Mouse (Mus musculus): ENCODE results near the gene Fam124a. TPM values are rescaled to one million over a fixed set of nuclear protein-coding genes. Genes with fewer than 3 reads are reported as not detected.

Gene Fam124a
- total RNA-seq, 1 experiment: 1.7 TPM

- TF ChIP-seq HCFC1 (IDR thresholded peaks at IDR 0.05; ENCODE audit: borderline replicate concordance, insufficient read depth, low read length): no peak
- no peak for TF ChIP-seq ZNF384 (IDR thresholded peaks at IDR 0.05; ENCODE audit: low read depth, low read length)
- no peak for TF ChIP-seq CHD2 (IDR thresholded peaks at IDR 0.05; ENCODE audit: low read depth, low read length)
- TF ChIP-seq MAFK (IDR thresholded peaks at IDR 0.05; ENCODE audit: insufficient read depth, low read depth, low read length): no peak
- no peak for TF ChIP-seq ZC3H11A (IDR thresholded peaks at IDR 0.05; ENCODE audit: borderline replicate concordance, low read depth, low read length)
- Histone ChIP-seq H3K9me3 (ENCODE audit: control insufficient read depth, insufficient read depth, low read depth, low read length) (no peaks in the 10 kb centered on the region), H3K27ac (ENCODE audit: insufficient read depth, low read depth, low read length, poor library complexity, severe bottlenecking) (no peak overlapping the region), H3K36me3 (ENCODE audit: control insufficient read depth, insufficient read depth, low read length, poor library complexity, severe bottlenecking) (no peaks in the 10 kb centered on the region), H3K4me1 (ENCODE audit: control insufficient read depth in 2 of 2, insufficient read depth in 2 of 2, low read length in 2 of 2, poor library complexity in 1 of 2) (no peaks in the 10 kb centered on the region; a peak in 1 of 4 replicates), H3K9ac (ENCODE audit: insufficient read depth, low read depth, low read length, poor library complexity, severe bottlenecking) (no peak overlapping the region), H3K4me3 (ENCODE audit: insufficient read depth in 1 of 2, low read depth in 1 of 2, low read length in 2 of 2, poor library complexity in 1 of 2, severe bottlenecking in 1 of 2) (no peak overlapping the region)
- DNase-seq (ENCODE audit: low read depth, low spot score): peak; percentile 78
- in situ Hi-C loops (cut with MboI; ENCODE audit: low sequenced_read_pairs in 2 of 2, unreplicated experiment in 2 of 2): no loop called here
Measured at GRCm38 (mm10) chr14:62580945-62581344, 25.4 kb downstream of the Fam124a start.

DNA sequence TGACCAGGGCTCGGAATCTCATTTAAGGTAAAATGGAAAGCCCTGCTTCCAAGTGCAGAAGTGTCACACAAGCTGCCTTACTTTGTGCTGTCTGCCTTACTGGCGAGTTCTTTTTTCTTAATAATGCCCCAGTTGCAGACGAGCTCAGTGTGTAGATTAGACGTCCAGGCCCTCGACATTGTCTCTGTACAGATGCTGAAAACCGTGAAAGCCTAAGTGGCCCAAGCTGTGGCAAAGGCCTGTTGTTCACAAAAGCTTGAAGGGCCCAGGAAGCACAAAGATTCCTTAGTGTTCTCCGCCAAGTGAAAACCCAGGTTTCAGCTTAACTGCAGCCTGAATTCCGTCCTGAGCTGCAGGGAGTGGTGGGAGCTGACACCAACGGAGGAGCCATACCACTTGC is 26.2 kb downstream of the Fam124a start:
- no peaks in the 10 kb centered on the region for H3K36me3 ChIP-seq (ENCODE audit: control insufficient read depth, insufficient read depth, low read length, poor library complexity, severe bottlenecking)
- no peak overlapping the region for H3K9ac ChIP-seq (ENCODE audit: insufficient read depth, low read depth, low read length, poor library complexity, severe bottlenecking)
- H3K27ac ChIP-seq (ENCODE audit: insufficient read depth, low read depth, low read length, poor library complexity, severe bottlenecking): no peak overlapping the region
- no peak for TF ChIP-seq ZC3H11A (IDR thresholded peaks at IDR 0.05; ENCODE audit: borderline replicate concordance, low read depth, low read length)
- TF ChIP-seq CHD2 (IDR thresholded peaks at IDR 0.05; ENCODE audit: low read depth, low read length): no peak
- TF ChIP-seq ZNF384 (IDR thresholded peaks at IDR 0.05; ENCODE audit: low read depth, low read length): no peak
- TF ChIP-seq MAFK (IDR thresholded peaks at IDR 0.05; ENCODE audit: insufficient read depth, low read depth, low read length): no peak
- no peak for TF ChIP-seq HCFC1 (IDR thresholded peaks at IDR 0.05; ENCODE audit: borderline replicate concordance, insufficient read depth, low read length)
- in situ Hi-C loops (cut with MboI; ENCODE audit: low sequenced_read_pairs in 2 of 2, unreplicated experiment in 2 of 2): no loop called here
- no peak for DNase-seq (ENCODE audit: low read depth, low spot score)
- no peak overlapping the region for H3K4me3 ChIP-seq (ENCODE audit: insufficient read depth in 1 of 2, low read depth in 1 of 2, low read length in 2 of 2, poor library complexity in 1 of 2, severe bottlenecking in 1 of 2)
- no peaks in the 10 kb centered on the region for H3K9me3 ChIP-seq (ENCODE audit: control insufficient read depth, insufficient read depth, low read depth, low read length)
- no peaks in the 10 kb centered on the region; a peak in 1 of 4 replicates for H3K4me1 ChIP-seq (ENCODE audit: control insufficient read depth in 2 of 2, insufficient read depth in 2 of 2, low read length in 2 of 2, poor library complexity in 1 of 2)

- Histone ChIP-seq H3K36me3 (ENCODE audit: control insufficient read depth, insufficient read depth, low read length, poor library complexity, severe bottlenecking) (no peaks in the 10 kb centered on the region), H3K9ac (ENCODE audit: insufficient read depth, low read depth, low read length, poor library complexity, severe bottlenecking) (no peak overlapping the region), H3K4me1 (ENCODE audit: control insufficient read depth in 2 of 2, insufficient read depth in 2 of 2, low read length in 2 of 2, poor library complexity in 1 of 2) (no peaks in the 10 kb centered on the region; a peak in 2 of 4 replicates), H3K9me3 (ENCODE audit: control insufficient read depth, insufficient read depth, low read depth, low read length) (no peaks in the 10 kb centered on the region), H3K4me3 (ENCODE audit: insufficient read depth in 1 of 2, low read depth in 1 of 2, low read length in 2 of 2, poor library complexity in 1 of 2, severe bottlenecking in 1 of 2) (no peak overlapping the region), H3K27ac (ENCODE audit: insufficient read depth, low read depth, low read length, poor library complexity, severe bottlenecking) (no peak overlapping the region)
- no peak for TF ChIP-seq MAFK (IDR thresholded peaks at IDR 0.05; ENCODE audit: insufficient read depth, low read depth, low read length)
- no peak for TF ChIP-seq ZC3H11A (IDR thresholded peaks at IDR 0.05; ENCODE audit: borderline replicate concordance, low read depth, low read length)
- TF ChIP-seq ZNF384 (IDR thresholded peaks at IDR 0.05; ENCODE audit: low read depth, low read length): no peak
- no peak for TF ChIP-seq HCFC1 (IDR thresholded peaks at IDR 0.05; ENCODE audit: borderline replicate concordance, insufficient read depth, low read length)
- TF ChIP-seq CHD2 (IDR thresholded peaks at IDR 0.05; ENCODE audit: low read depth, low read length): no peak
- in situ Hi-C loops (cut with MboI; ENCODE audit: low sequenced_read_pairs in 2 of 2, unreplicated experiment in 2 of 2): no loop called here
- no peak for DNase-seq (ENCODE audit: low read depth, low spot score)
Measured at GRCm38 (mm10) chr14:62584637-62585036, 29.1 kb downstream of the Fam124a start.

DNA sequence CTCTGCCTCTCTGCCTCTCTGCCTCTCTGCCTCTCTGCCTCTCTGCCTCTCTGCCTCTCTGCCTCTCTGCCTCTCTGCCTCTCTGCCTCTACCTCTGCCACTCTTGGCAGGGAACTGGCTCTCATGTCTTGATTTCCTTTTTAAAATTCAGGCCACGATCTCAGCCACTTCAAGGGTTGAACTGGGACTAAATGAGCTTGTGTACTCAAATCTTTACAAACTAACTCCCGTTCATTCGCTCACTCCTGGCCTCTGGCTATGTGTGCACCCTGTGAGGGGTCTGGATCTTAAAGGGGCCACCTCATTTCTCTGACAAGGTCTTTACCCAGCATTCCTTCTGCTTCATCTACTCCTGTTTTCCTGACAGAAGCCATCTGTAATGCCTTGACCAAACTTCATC is 29.8 kb downstream of the Fam124a start:
- in situ Hi-C loops (cut with MboI; ENCODE audit: low sequenced_read_pairs in 2 of 2, unreplicated experiment in 2 of 2): no loop called here
- Histone ChIP-seq H3K27ac (ENCODE audit: insufficient read depth, low read depth, low read length, poor library complexity, severe bottlenecking) (no peak overlapping the region), H3K36me3 (ENCODE audit: control insufficient read depth, insufficient read depth, low read length, poor library complexity, severe bottlenecking) (no peaks in the 10 kb centered on the region), H3K4me1 (ENCODE audit: control insufficient read depth in 2 of 2, insufficient read depth in 2 of 2, low read length in 2 of 2, poor library complexity in 1 of 2) (no peaks in the 10 kb centered on the region; a peak in 2 of 4 replicates), H3K9ac (ENCODE audit: insufficient read depth, low read depth, low read length, poor library complexity, severe bottlenecking) (no peak overlapping the region), H3K9me3 (ENCODE audit: control insufficient read depth, insufficient read depth, low read depth, low read length) (no peaks in the 10 kb centered on the region), H3K4me3 (ENCODE audit: insufficient read depth in 1 of 2, low read depth in 1 of 2, low read length in 2 of 2, poor library complexity in 1 of 2, severe bottlenecking in 1 of 2) (no peak overlapping the region)
- TF ChIP-seq HCFC1 (IDR thresholded peaks at IDR 0.05; ENCODE audit: borderline replicate concordance, insufficient read depth, low read length): no peak
- no peak for TF ChIP-seq CHD2 (IDR thresholded peaks at IDR 0.05; ENCODE audit: low read depth, low read length)
- no peak for TF ChIP-seq ZC3H11A (IDR thresholded peaks at IDR 0.05; ENCODE audit: borderline replicate concordance, low read depth, low read length)
- DNase-seq (ENCODE audit: low read depth, low spot score): no peak

- Histone ChIP-seq H3K27ac (ENCODE audit: insufficient read depth, low read depth, low read length, poor library complexity, severe bottlenecking) (no peak overlapping the region), H3K4me3 (ENCODE audit: insufficient read depth in 1 of 2, low read depth in 1 of 2, low read length in 2 of 2, poor library complexity in 1 of 2, severe bottlenecking in 1 of 2) (no peak overlapping the region), H3K4me1 (ENCODE audit: control insufficient read depth in 2 of 2, insufficient read depth in 2 of 2, low read length in 2 of 2, poor library complexity in 1 of 2) (no peaks in the 10 kb centered on the region), H3K9ac (ENCODE audit: insufficient read depth, low read depth, low read length, poor library complexity, severe bottlenecking) (no peak overlapping the region), H3K9me3 (ENCODE audit: control insufficient read depth, insufficient read depth, low read depth, low read length) (no peaks in the 10 kb centered on the region), H3K36me3 (ENCODE audit: control insufficient read depth, insufficient read depth, low read length, poor library complexity, severe bottlenecking) (no peaks in the 10 kb centered on the region)
- no peak for TF ChIP-seq ZNF384 (IDR thresholded peaks at IDR 0.05; ENCODE audit: low read depth, low read length)
- TF ChIP-seq HCFC1 (IDR thresholded peaks at IDR 0.05; ENCODE audit: borderline replicate concordance, insufficient read depth, low read length): no peak
- no peak for TF ChIP-seq CHD2 (IDR thresholded peaks at IDR 0.05; ENCODE audit: low read depth, low read length)
- TF ChIP-seq MAFK (IDR thresholded peaks at IDR 0.05; ENCODE audit: insufficient read depth, low read depth, low read length): no peak
- no peak for TF ChIP-seq ZC3H11A (IDR thresholded peaks at IDR 0.05; ENCODE audit: borderline replicate concordance, low read depth, low read length)
- DNase-seq (ENCODE audit: low read depth, low spot score): no peak
- in situ Hi-C loops (cut with MboI; ENCODE audit: low sequenced_read_pairs in 2 of 2, unreplicated experiment in 2 of 2): no loop called here
Measured at GRCm38 (mm10) chr14:62600109-62600522, 44.6 kb downstream of the Fam124a start.
